Mouse (Mus musculus): ENCODE data around the gene Caskin2. TPM values are rescaled to one million over a fixed set of nuclear protein-coding genes. Genes with fewer than 3 reads are reported as not detected.

The Caskin2 gene
- polyA plus RNA-seq, 2 experiments: 17.3 to 34.6 TPM

DNA sequence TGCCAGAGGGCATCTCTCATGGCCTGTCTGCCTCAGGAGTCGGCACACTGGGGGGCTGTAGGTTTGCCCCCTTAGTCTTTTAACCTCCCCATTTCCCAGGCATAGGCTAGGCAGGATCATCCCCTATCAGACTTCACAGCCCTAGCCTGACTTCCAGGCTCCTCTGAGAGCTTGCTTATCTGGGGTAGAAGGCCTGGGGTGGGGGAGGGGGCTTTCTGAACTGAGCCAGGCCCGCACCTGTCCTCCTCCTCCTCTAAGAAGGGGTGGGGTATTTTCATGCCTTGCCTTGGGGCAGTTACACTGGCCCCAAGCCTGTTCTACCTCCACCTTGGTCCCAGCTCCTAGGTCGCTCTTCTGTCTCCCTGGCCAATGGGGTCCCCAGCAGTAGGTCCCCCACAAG is 18.1 kb upstream of the Caskin2 start:
- ATAC-seq (ENCODE audit: low FRiP score, low read depth) (no peak), DNase-seq (ENCODE audit: low spot score) (no peak)
- peaks cover 16% of the 10 kb centered on the region for H3K4me1 ChIP-seq (ENCODE audit: control insufficient read depth, insufficient read depth, low read length)
- H3K9me3 ChIP-seq (ENCODE audit: control insufficient read depth, low read length): no peaks in the 10 kb centered on the region
- H3K27me3 ChIP-seq (ENCODE audit: control insufficient read depth, insufficient read depth, low read length): no peaks in the 10 kb centered on the region
- H3K4me3 ChIP-seq (replicated peaks; ENCODE audit: low read length): no peak overlapping the region
- H3K9ac ChIP-seq (ENCODE audit: low read depth, low read length, severe bottlenecking): no peak overlapping the region
- TF ChIP-seq POLR2A (IDR thresholded peaks at IDR 0.05; ENCODE audit: borderline replicate concordance, extremely low read depth, insufficient read depth, insufficient read length): no peak
- no peak overlapping the region for H3K27ac ChIP-seq (replicated peaks; ENCODE audit: low read depth, low read length)
- H3K4me2 ChIP-seq (replicated peaks; ENCODE audit: low read depth, low read length, severe bottlenecking): no peak overlapping the region
- WGBS: 24% methylated on average over 3 of the region's 3 CpGs
- no peaks in the 10 kb centered on the region for H3K36me3 ChIP-seq (ENCODE audit: control insufficient read depth, insufficient read depth, low read length)

DNA sequence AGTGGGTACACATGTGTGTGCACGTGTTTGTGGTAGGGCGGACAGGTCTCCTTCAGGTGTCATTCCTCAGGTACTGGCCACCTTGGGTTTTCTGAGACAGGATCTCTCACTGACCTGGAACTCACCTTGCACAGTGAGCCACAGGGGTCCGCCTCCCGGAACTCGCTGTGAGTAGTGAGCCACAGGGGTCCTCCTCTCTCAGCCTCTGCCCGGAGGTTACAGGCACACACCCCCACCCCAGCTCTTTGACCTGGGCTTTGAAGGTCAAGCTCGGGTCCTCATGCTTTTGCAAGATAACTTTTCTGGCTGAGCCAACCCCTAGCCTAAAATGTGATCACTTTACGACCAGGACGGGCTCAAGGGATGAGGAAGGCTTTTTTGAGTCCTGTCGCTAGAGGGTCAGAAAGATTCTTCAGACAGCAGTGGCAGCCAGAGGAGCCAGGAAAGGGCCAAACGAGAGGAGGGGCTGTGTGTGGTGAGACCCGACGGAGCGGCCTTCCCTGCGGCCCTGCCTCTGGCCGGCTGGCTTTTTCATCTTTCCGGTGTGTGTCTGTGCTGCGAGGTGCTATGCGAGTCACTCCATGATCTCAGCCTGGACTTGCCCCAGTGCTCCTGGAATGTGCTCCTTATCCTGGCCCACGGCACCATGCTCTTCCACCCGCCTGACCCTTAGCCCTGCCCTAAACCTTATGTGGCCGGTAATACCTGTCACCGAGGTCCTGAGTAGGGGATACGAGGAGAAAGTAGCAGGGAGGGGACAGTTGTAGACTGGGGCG is 17.3 kb upstream of the Caskin2 start:
- no peak overlapping the region for H3K9ac ChIP-seq (ENCODE audit: low read depth, low read length, severe bottlenecking)
- ATAC-seq (ENCODE audit: low FRiP score, low read depth) (no peak), DNase-seq (ENCODE audit: low spot score) (no peak)
- TF ChIP-seq POLR2A (IDR thresholded peaks at IDR 0.05; ENCODE audit: borderline replicate concordance, extremely low read depth, insufficient read depth, insufficient read length): no peak
- H3K4me3 ChIP-seq (replicated peaks; ENCODE audit: low read length): no peak overlapping the region
- H3K9me3 ChIP-seq (ENCODE audit: control insufficient read depth, low read length): no peaks in the 10 kb centered on the region
- H3K4me2 ChIP-seq (replicated peaks; ENCODE audit: low read depth, low read length, severe bottlenecking): no peak overlapping the region
- H3K27me3 ChIP-seq (ENCODE audit: control insufficient read depth, insufficient read depth, low read length): no peaks in the 10 kb centered on the region
- WGBS: 23% methylated on average over 25 of the region's 25 CpGs
- H3K27ac ChIP-seq (replicated peaks; ENCODE audit: low read depth, low read length): no peak overlapping the region
- peaks cover 16% of the 10 kb centered on the region for H3K4me1 ChIP-seq (ENCODE audit: control insufficient read depth, insufficient read depth, low read length)
- H3K36me3 ChIP-seq (ENCODE audit: control insufficient read depth, insufficient read depth, low read length): no peaks in the 10 kb centered on the region

DNA sequence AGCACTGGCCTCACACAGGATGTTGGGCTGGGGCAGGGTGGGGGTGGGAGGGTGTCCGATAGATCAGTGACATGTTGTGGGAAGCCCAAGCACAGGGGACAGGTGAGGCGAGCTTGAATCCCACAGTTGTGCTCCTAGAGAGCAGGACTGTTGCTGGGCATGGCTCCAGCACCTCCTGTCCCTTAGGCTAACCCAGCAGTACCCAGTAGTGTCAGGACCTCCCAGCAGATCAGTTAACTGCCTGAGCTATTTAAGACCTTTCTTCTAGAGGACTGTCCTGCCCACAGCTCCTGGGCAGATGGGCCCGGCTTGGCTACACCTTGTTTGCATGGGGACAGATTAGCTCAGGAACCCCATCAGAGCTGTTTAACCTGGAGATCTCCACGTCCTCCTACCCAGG is 15.6 kb upstream of the Caskin2 start:
- Histone ChIP-seq H3K9me3 (ENCODE audit: control insufficient read depth, low read length) (no peaks in the 10 kb centered on the region), H3K27me3 (ENCODE audit: control insufficient read depth, insufficient read depth, low read length) (peaks cover 14% of the 10 kb centered on the region), H3K36me3 (ENCODE audit: control insufficient read depth, insufficient read depth, low read length) (no peaks in the 10 kb centered on the region), H3K4me3 (replicated peaks; ENCODE audit: low read length) (no peak overlapping the region), H3K27ac (replicated peaks; ENCODE audit: low read depth, low read length) (no peak overlapping the region), H3K4me1 (ENCODE audit: control insufficient read depth, insufficient read depth, low read length) (peaks cover 22% of the 10 kb centered on the region), H3K9ac (ENCODE audit: low read depth, low read length, severe bottlenecking) (no peak overlapping the region), H3K4me2 (replicated peaks; ENCODE audit: low read depth, low read length, severe bottlenecking) (no peak overlapping the region)
- DNase-seq (ENCODE audit: low spot score) (no peak), ATAC-seq (ENCODE audit: low FRiP score, low read depth) (no peak)
- TF ChIP-seq POLR2A (IDR thresholded peaks at IDR 0.05; ENCODE audit: borderline replicate concordance, extremely low read depth, insufficient read depth, insufficient read length): no peak
- WGBS: 42% methylated on average over 4 of the region's 4 CpGs

DNA sequence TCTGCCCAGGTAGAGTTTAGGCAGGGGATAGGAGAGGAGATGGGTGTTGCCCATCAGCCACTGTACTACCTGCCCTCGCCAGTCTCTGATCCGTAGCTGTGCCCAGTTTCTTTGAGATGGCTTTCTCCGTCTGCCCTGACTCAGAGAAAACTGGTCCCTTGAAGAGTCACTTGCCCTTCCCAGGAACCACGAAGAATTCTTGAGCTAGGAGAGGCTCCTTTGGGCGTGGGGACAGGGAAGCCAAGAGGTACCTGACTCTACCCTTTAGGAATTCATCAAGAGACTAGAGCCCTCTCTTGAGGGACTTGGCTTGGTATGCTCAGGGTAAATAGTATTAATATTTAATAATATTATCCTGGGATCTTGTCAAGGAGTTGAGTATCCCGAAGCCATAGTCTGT is 14.2 kb upstream of the Caskin2 start:
- H3K27ac ChIP-seq (replicated peaks; ENCODE audit: low read depth, low read length): no peak overlapping the region
- no peak for DNase-seq (ENCODE audit: low spot score)
- H3K9ac ChIP-seq (ENCODE audit: low read depth, low read length, severe bottlenecking): no peak overlapping the region
- H3K36me3 ChIP-seq (ENCODE audit: control insufficient read depth, insufficient read depth, low read length): no peaks in the 10 kb centered on the region
- TF ChIP-seq POLR2A (IDR thresholded peaks at IDR 0.05; ENCODE audit: borderline replicate concordance, extremely low read depth, insufficient read depth, insufficient read length): no peak
- no peak for ATAC-seq (ENCODE audit: low FRiP score, low read depth)
- 87% methylated on average over 6 of the region's 6 CpGs for WGBS
- H3K4me3 ChIP-seq (replicated peaks; ENCODE audit: low read length): no peak overlapping the region
- no peak overlapping the region for H3K4me2 ChIP-seq (replicated peaks; ENCODE audit: low read depth, low read length, severe bottlenecking)
- no peaks in the 10 kb centered on the region for H3K9me3 ChIP-seq (ENCODE audit: control insufficient read depth, low read length)
- H3K4me1 ChIP-seq (ENCODE audit: control insufficient read depth, insufficient read depth, low read length): peaks cover 14% of the 10 kb centered on the region
- H3K27me3 ChIP-seq (ENCODE audit: control insufficient read depth, insufficient read depth, low read length): peaks cover 14% of the 10 kb centered on the region

DNA sequence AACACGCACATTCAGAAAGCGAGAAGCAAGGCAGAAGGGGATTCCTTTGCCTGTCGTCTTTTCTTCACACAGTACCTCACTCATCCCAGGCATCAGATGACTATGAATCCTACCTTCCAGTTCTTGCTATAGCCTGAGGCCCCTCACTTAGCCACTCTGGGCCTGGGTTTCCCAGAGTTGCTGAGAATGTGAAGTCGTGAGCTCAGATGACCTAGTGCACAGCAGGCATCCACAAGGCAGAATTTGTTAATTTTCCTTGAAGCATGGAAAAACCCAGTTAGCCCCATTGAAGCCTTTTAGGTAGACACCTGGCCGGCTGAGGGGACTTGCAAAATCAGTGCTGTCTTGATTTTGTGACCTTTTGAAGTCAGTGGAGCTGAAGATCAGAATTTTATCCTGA is 13.0 kb upstream of the Caskin2 start:
- no peak overlapping the region for H3K27ac ChIP-seq (replicated peaks; ENCODE audit: low read depth, low read length)
- no peak for TF ChIP-seq POLR2A (IDR thresholded peaks at IDR 0.05; ENCODE audit: borderline replicate concordance, extremely low read depth, insufficient read depth, insufficient read length)
- WGBS: 48% methylated on average over 5 of the region's 5 CpGs
- ATAC-seq (ENCODE audit: low FRiP score, low read depth) (no peak), DNase-seq (ENCODE audit: low spot score) (no peak)
- H3K4me1 ChIP-seq (ENCODE audit: control insufficient read depth, insufficient read depth, low read length): peaks cover 9% of the 10 kb centered on the region
- no peaks in the 10 kb centered on the region for H3K9me3 ChIP-seq (ENCODE audit: control insufficient read depth, low read length)
- H3K9ac ChIP-seq (ENCODE audit: low read depth, low read length, severe bottlenecking): no peak overlapping the region
- H3K4me3 ChIP-seq (replicated peaks; ENCODE audit: low read length): no peak overlapping the region
- peaks cover 14% of the 10 kb centered on the region for H3K27me3 ChIP-seq (ENCODE audit: control insufficient read depth, insufficient read depth, low read length)
- H3K4me2 ChIP-seq (replicated peaks; ENCODE audit: low read depth, low read length, severe bottlenecking): no peak overlapping the region
- H3K36me3 ChIP-seq (ENCODE audit: control insufficient read depth, insufficient read depth, low read length): peaks cover 10% of the 10 kb centered on the region
